Mouse (Mus musculus) spleen, adult 2 months (tissue): ENCODE measurements around the gene Pfn4.

Source experiments
- CTCF ChIP-seq: fragments of 200-500 bp; IDR thresholded peaks from 2 replicates; pipeline ENCODE4 v1.5.1; 2011; ENCODE audit warnings: mild to moderate bottlenecking, inconsistent platforms; ENCODE audit not compliant: insufficient read depth, insufficient read length, insufficient replicate concordance; ENCODE audit errors: extremely low read depth
- POLR2A ChIP-seq: fragments of 200-500 bp; IDR thresholded peaks from 2 replicates; pipeline ENCODE4 v1.6.1; 2011; ENCODE audit warnings: low read depth, low read length, inconsistent platforms

DNA sequence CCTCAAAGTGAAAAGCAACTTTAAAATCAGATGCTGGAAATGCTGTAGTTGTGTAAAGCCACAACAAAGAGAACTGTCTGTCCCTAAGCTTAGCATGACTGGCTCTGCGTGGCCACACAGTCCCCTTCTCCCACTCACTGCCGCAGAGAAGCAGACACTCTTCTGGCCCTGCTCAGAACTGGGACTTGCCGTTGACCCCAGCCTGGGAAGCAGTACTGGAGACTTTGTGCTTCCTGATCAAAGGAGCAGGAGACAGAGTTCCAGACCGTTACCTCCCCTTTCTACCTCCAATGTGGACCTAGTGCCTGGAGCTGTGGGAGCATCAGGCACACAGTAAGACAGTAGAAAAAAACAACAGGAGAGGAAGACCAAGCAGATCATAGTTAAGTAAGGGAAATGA is 36.5 kb upstream of the Pfn4 start:
- no peak for TF ChIP-seq CTCF
- no peak for TF ChIP-seq POLR2A
